Mouse (Mus musculus): ENCODE data around the gene 1700129C05Rik.

The 1700129C05Rik gene

GRCm38 (mm10) chr14:59142793-59143192, at the start of gene 1700129C05Rik:
Gene 1700129C05Rik, minus strand, starts transcription at chr14:59142893.
- DNase-seq, result no peak

GRCm38 (mm10) chr14:59186121-59186520, 43.4 kb upstream of the 1700129C05Rik start:
- DNase-seq, result no peak

GRCm38 (mm10) chr14:59185514-59185913, 42.8 kb upstream of the 1700129C05Rik start:
- DNase-seq, result no peak

- no peak for DNase-seq
These were observed 40.0 kb upstream of the 1700129C05Rik start for GRCm38 (mm10) chr14:59182732-59183131.

GRCm38 (mm10) chr14:59178649-59179048, 36.0 kb upstream of the 1700129C05Rik start, which contains the start of gene Gm5142:
Gene Gm5142, minus strand, starts transcription at chr14:59178749.
- no peak for DNase-seq

GRCm38 (mm10) chr14:59157016-59157698, 14.5 kb upstream of the 1700129C05Rik start:
- no peak for DNase-seq

- peak; percentile 16 for DNase-seq
These were observed 12.9 kb upstream of the 1700129C05Rik start for GRCm38 (mm10) chr14:59155589-59155988.

GRCm38 (mm10) chr14:59114281-59114680, 28.4 kb downstream of the 1700129C05Rik start:
- peak; percentile 41 for DNase-seq

- DNase-seq, result peak; percentile 73
These were observed 38.6 kb downstream of the 1700129C05Rik start for GRCm38 (mm10) chr14:59104006-59104605.

GRCm38 (mm10) chr14:59093601-59094000, 49.1 kb downstream of the 1700129C05Rik start:
- no peak for DNase-seq

GRCm38 (mm10) chr14:59084396-59084795, 58.3 kb downstream of the 1700129C05Rik start:
- DNase-seq, result peak; percentile 63
